Mouse (Mus musculus) neural tube, embryonic 14.5 days (tissue): Measurements from ENCODE around the gene Spag4. TPM values are rescaled to one million over a fixed set of nuclear protein-coding genes. Genes with fewer than 3 reads are reported as not detected.

ENCODE experiments used
- ATAC-seq: fragments of 200-750 bp; cut with Nextera tagmentation; 2 replicates; pipeline ENCODE4 v1.8.0; 2017; ENCODE audit warnings: low read depth, mild to moderate bottlenecking, moderate TSS enrichment, moderate library complexity
- H3K27ac ChIP-seq: fragments of 300-500 bp; sonication (generic); 2 replicates; pipeline ENCODE4 v1.5.1; 2014; ENCODE audit warnings: low read depth, mild to moderate bottlenecking, control low read depth, low read length, moderate library complexity, mixed read lengths
- H3K27me3 ChIP-seq: fragments of 300-500 bp; sonication (generic); 2 replicates; pipeline ENCODE4 v1.6.1; 2014; ENCODE audit warnings: low read length; ENCODE audit not compliant: control insufficient read depth, insufficient read depth
- H3K36me3 ChIP-seq: fragments of 300-500 bp; sonication (generic); 2 replicates; pipeline ENCODE4 v1.6.1; 2014; ENCODE audit warnings: low read length, mixed read lengths; ENCODE audit not compliant: control insufficient read depth, insufficient read depth
- H3K4me1 ChIP-seq: fragments of 300-500 bp; sonication (generic); 2 replicates; pipeline ENCODE4 v1.6.1; 2014; ENCODE audit warnings: low read length; ENCODE audit not compliant: control insufficient read depth, insufficient read depth
- H3K4me2 ChIP-seq: fragments of 300-500 bp; sonication (generic); 2 replicates; pipeline ENCODE4 v1.6.1; 2014; ENCODE audit warnings: mild to moderate bottlenecking, low read depth, low read length, control low read depth
- H3K4me3 ChIP-seq: fragments of 300-500 bp; sonication (generic); 2 replicates; pipeline ENCODE4 v1.5.1; 2014; ENCODE audit warnings: low read depth, low read length, control low read depth, mixed read lengths
- H3K9ac ChIP-seq: fragments of 300-500 bp; sonication (generic); replicated peaks from 2 replicates; pipeline ENCODE4 v1.6.1; 2014; ENCODE audit warnings: low read depth, mild to moderate bottlenecking, control low read depth, low read length, mixed read lengths
- H3K9me3 ChIP-seq: fragments of 300-500 bp; sonication (generic); 2 replicates; pipeline ENCODE4 v1.6.1; 2016; ENCODE audit warnings: low read length; ENCODE audit not compliant: control insufficient read depth
- WGBS: fragments of 180-500 bp; shearing (Covaris S2); extraction: QIAGEN DNeasy Blood & Tissue Kit; methylation state at CpG from one replicate; pipeline ENCODE4 v1.1.7; 2014; 5-methylcytosine and 5-hydroxymethylcytosine counted together
- polyA plus RNA-seq: library from polyadenylated mRNA; unstranded; fragments of >200 nt; fragmentation: Nextera tagmentation; extraction: Ambion mirVana; gene quantifications from 2 replicates; pipeline ENCODE4 v1.2.1, GENCODE M21; 2014

Gene Spag4
- 6.0 and 8.8 TPM in 2 replicates for polyA plus RNA-seq

GRCm38 (mm10) chr2:156065099-156066041 lies at the start of gene Spag4:
Spag4 (plus strand) TSS chr2:156065175.
- WGBS = under 1% methylated on average over 72 of the region's 81 CpGs
- H3K4me1 ChIP-seq = peaks cover 3% of the 10 kb centered on the region; the same call in 1 of the 2 replicates
- peak within 1 kb of the TSS; percentile 87 for H3K27ac ChIP-seq
- H3K27me3 ChIP-seq = no peaks in the 10 kb centered on the region; the same call in 1 of the 2 replicates
- H3K4me3 ChIP-seq = peak within 1 kb of the TSS; percentile 79
- peak; percentile 77 for ATAC-seq
- peak within 1 kb of the TSS; percentile 78 for H3K9ac ChIP-seq
- no peaks in the 10 kb centered on the region for H3K9me3 ChIP-seq
- peaks cover 13% of the 10 kb centered on the region for H3K36me3 ChIP-seq
- peak within 1 kb of the TSS; percentile 87 for H3K4me2 ChIP-seq

GRCm38 (mm10) chr2:156018106-156018505 lies 46.9 kb upstream of the Spag4 start:
- 87% methylated on average over 3 of the region's 3 CpGs for WGBS
- Histone ChIP-seq H3K27ac (no peak overlapping the region), H3K27me3 (no peaks in the 10 kb centered on the region), H3K4me1 (no peaks in the 10 kb centered on the region), H3K9me3 (no peaks in the 10 kb centered on the region), H3K4me3 (no peak overlapping the region), H3K36me3 (peaks cover 58% of the 10 kb centered on the region), H3K9ac (no peak overlapping the region), H3K4me2 (no peak overlapping the region)
- no peak for ATAC-seq

GRCm38 (mm10) chr2:156021219-156021618 lies 43.8 kb upstream of the Spag4 start:
- WGBS = 86% methylated on average over 8 of the region's 8 CpGs
- H3K27me3 ChIP-seq = no peaks in the 10 kb centered on the region
- no peak for ATAC-seq
- H3K9ac ChIP-seq = no peak overlapping the region
- no peaks in the 10 kb centered on the region for H3K9me3 ChIP-seq
- no peak overlapping the region for H3K27ac ChIP-seq
- H3K4me1 ChIP-seq = no peaks in the 10 kb centered on the region
- peaks cover 27% of the 10 kb centered on the region for H3K36me3 ChIP-seq
- H3K4me3 ChIP-seq = no peak overlapping the region
- no peak overlapping the region for H3K4me2 ChIP-seq

- 86% methylated on average over 2 of the region's 2 CpGs for WGBS
- H3K36me3 ChIP-seq = peaks cover 23% of the 10 kb centered on the region
- no peak for ATAC-seq
These were observed 43.2 kb upstream of the Spag4 start for GRCm38 (mm10) chr2:156021765-156022164.

GRCm38 (mm10) chr2:156025482-156025881 lies 39.5 kb upstream of the Spag4 start:
- Histone ChIP-seq H3K4me2 (no peak overlapping the region), H3K27me3 (no peaks in the 10 kb centered on the region), H3K4me1 (no peaks in the 10 kb centered on the region), H3K36me3 (no peaks in the 10 kb centered on the region), H3K9ac (no peak overlapping the region), H3K27ac (no peak overlapping the region), H3K4me3 (no peak overlapping the region), H3K9me3 (no peaks in the 10 kb centered on the region)
- ATAC-seq = no peak

More at GRCm38 (mm10) chr2:156021765-156022164, 43.2 kb upstream of the Spag4 start:
- Histone ChIP-seq H3K27ac (no peak overlapping the region), H3K4me1 (no peaks in the 10 kb centered on the region), H3K4me2 (no peak overlapping the region), H3K9ac (no peak overlapping the region), H3K27me3 (no peaks in the 10 kb centered on the region), H3K4me3 (no peak overlapping the region), H3K9me3 (no peaks in the 10 kb centered on the region)

GRCm38 (mm10) chr2:156039390-156039789 lies 25.6 kb upstream of the Spag4 start:
- 92% methylated on average over 3 of the region's 3 CpGs for WGBS
- no peaks in the 10 kb centered on the region for H3K9me3 ChIP-seq
- no peaks in the 10 kb centered on the region for H3K36me3 ChIP-seq
- no peaks in the 10 kb centered on the region for H3K27me3 ChIP-seq
- no peak overlapping the region for H3K4me3 ChIP-seq
- no peak overlapping the region for H3K27ac ChIP-seq
- no peaks in the 10 kb centered on the region for H3K4me1 ChIP-seq
- ATAC-seq = no peak
- no peak overlapping the region for H3K4me2 ChIP-seq
- H3K9ac ChIP-seq = no peak overlapping the region

GRCm38 (mm10) chr2:156042903-156043302 lies 22.1 kb upstream of the Spag4 start:
- Histone ChIP-seq H3K27ac (no peak overlapping the region), H3K9me3 (no peaks in the 10 kb centered on the region), H3K27me3 (peaks cover 3% of the 10 kb centered on the region; the same call in 1 of the 2 replicates), H3K4me1 (no peaks in the 10 kb centered on the region), H3K4me3 (no peak overlapping the region), H3K4me2 (no peak overlapping the region), H3K9ac (no peak overlapping the region), H3K36me3 (no peaks in the 10 kb centered on the region)
- 89% methylated on average over 8 of the region's 8 CpGs for WGBS
- ATAC-seq = no peak

GRCm38 (mm10) chr2:156047929-156048328 lies 17.0 kb upstream of the Spag4 start:
- H3K9ac ChIP-seq = no peak overlapping the region

GRCm38 (mm10) chr2:156052816-156053215 lies 12.2 kb upstream of the Spag4 start, which contains the start of gene Fer1l4:
Fer1l4 (minus strand) TSS chr2:156052947.
- 87% methylated on average over 9 of the region's 9 CpGs for WGBS
- Histone ChIP-seq H3K4me3 (no peak within 1 kb of the TSS), H3K27ac (no peak within 1 kb of the TSS), H3K9me3 (no peaks in the 10 kb centered on the region), H3K4me1 (no peaks in the 10 kb centered on the region), H3K4me2 (no peak within 1 kb of the TSS), H3K36me3 (no peaks in the 10 kb centered on the region), H3K27me3 (no peaks in the 10 kb centered on the region; the same call in 1 of the 2 replicates), H3K9ac (no peak within 1 kb of the TSS)
- no peak for ATAC-seq

More at GRCm38 (mm10) chr2:156047929-156048328, 17.0 kb upstream of the Spag4 start:
- Histone ChIP-seq H3K36me3 (no peaks in the 10 kb centered on the region), H3K27me3 (peaks cover 3% of the 10 kb centered on the region; the same call in 1 of the 2 replicates), H3K4me3 (no peak overlapping the region), H3K4me1 (no peaks in the 10 kb centered on the region), H3K9me3 (no peaks in the 10 kb centered on the region), H3K27ac (no peak overlapping the region), H3K4me2 (no peak overlapping the region)
- WGBS = 5% methylated on average over 19 of the region's 19 CpGs
- no peak for ATAC-seq
